Mouse (Mus musculus): Measurements from ENCODE around the gene Cd82. TPM values are rescaled to one million over a fixed set of nuclear protein-coding genes. Genes with fewer than 3 reads are reported as not detected.

The Cd82 gene
- polyA plus RNA-seq, 1 experiment from 2014 or later, result 12.0 TPM

- WGBS, result 71% methylated on average over 6 of the region's 6 CpGs
- no peak for ATAC-seq
- no peak overlapping the region for H3K4me2 ChIP-seq
Observed at GRCm38 (mm10) chr2:93452057-93452456, 10.9 kb downstream of the Cd82 start.

GRCm38 (mm10) chr2:93451219-93451938 lies 11.6 kb downstream of the Cd82 start:
- Histone ChIP-seq H3K4me1 (0 out of 2 replicates have a peak, but pooled peaks cover under 1% of the 10 kb centered on the region), H3K27me3 (no peaks in the 10 kb centered on the region), H3K9me3 (replicated peaks) (no peaks in the 10 kb centered on the region), H3K9ac (no peak overlapping the region), H3K27ac (no peak overlapping the region), H3K36me3 (ENCODE audit: poor library complexity, severe bottlenecking) (no peaks in the 10 kb centered on the region), H3K4me2 (no peak overlapping the region), H3K4me3 (no peak overlapping the region)
- ATAC-seq, result no peak
- WGBS, result 66% methylated on average over 6 of the region's 6 CpGs

More at GRCm38 (mm10) chr2:93452057-93452456, 10.9 kb downstream of the Cd82 start:
- Histone ChIP-seq H3K27ac (no peak overlapping the region), H3K9ac (no peak overlapping the region), H3K9me3 (replicated peaks) (no peaks in the 10 kb centered on the region), H3K36me3 (ENCODE audit: poor library complexity, severe bottlenecking) (no peaks in the 10 kb centered on the region), H3K4me3 (no peak overlapping the region), H3K27me3 (no peaks in the 10 kb centered on the region), H3K4me1 (0 out of 2 replicates have a peak, but pooled peaks cover 5% of the 10 kb centered on the region)

GRCm38 (mm10) chr2:93450695-93451094 lies 12.2 kb downstream of the Cd82 start:
- Histone ChIP-seq H3K36me3 (ENCODE audit: poor library complexity, severe bottlenecking) (no peaks in the 10 kb centered on the region), H3K9me3 (replicated peaks) (no peaks in the 10 kb centered on the region), H3K4me1 (no peaks in the 10 kb centered on the region), H3K27ac (no peak overlapping the region), H3K4me2 (no peak overlapping the region), H3K27me3 (no peaks in the 10 kb centered on the region), H3K4me3 (no peak overlapping the region), H3K9ac (no peak overlapping the region)
- WGBS, result 82% methylated on average over 7 of the region's 7 CpGs
- ATAC-seq, result no peak

- Histone ChIP-seq H3K36me3 (ENCODE audit: poor library complexity, severe bottlenecking) (no peaks in the 10 kb centered on the region), H3K27me3 (no peaks in the 10 kb centered on the region), H3K4me3 (no peak overlapping the region), H3K9ac (no peak overlapping the region), H3K27ac (no peak overlapping the region), H3K4me1 (no peaks in the 10 kb centered on the region), H3K9me3 (replicated peaks) (no peaks in the 10 kb centered on the region), H3K4me2 (no peak overlapping the region)
- no peak for ATAC-seq
- 75% methylated on average over 2 of the region's 2 CpGs for WGBS
Observed at GRCm38 (mm10) chr2:93449657-93450056, 13.3 kb downstream of the Cd82 start.

- Histone ChIP-seq H3K9me3 (replicated peaks) (no peaks in the 10 kb centered on the region), H3K9ac (no peak overlapping the region), H3K27ac (no peak overlapping the region), H3K4me3 (no peak overlapping the region), H3K4me2 (no peak overlapping the region), H3K4me1 (no peaks in the 10 kb centered on the region), H3K36me3 (ENCODE audit: poor library complexity, severe bottlenecking) (no peaks in the 10 kb centered on the region), H3K27me3 (no peaks in the 10 kb centered on the region)
- WGBS, result 72% methylated on average over 5 of the region's 5 CpGs
- ATAC-seq, result no peak
Observed at GRCm38 (mm10) chr2:93448774-93449173, 14.2 kb downstream of the Cd82 start.

GRCm38 (mm10) chr2:93447500-93448249 lies 15.3 kb downstream of the Cd82 start:
- Histone ChIP-seq H3K27me3 (no peaks in the 10 kb centered on the region), H3K4me2 (no peak overlapping the region), H3K4me3 (no peak overlapping the region), H3K9ac (no peak overlapping the region), H3K27ac (no peak overlapping the region), H3K9me3 (replicated peaks) (no peaks in the 10 kb centered on the region), H3K4me1 (no peaks in the 10 kb centered on the region), H3K36me3 (ENCODE audit: poor library complexity, severe bottlenecking) (no peaks in the 10 kb centered on the region)
- 66% methylated on average over 6 of the region's 6 CpGs for WGBS
- ATAC-seq, result no peak

GRCm38 (mm10) chr2:93446606-93447353 lies 16.2 kb downstream of the Cd82 start:
- Histone ChIP-seq H3K9me3 (replicated peaks) (no peaks in the 10 kb centered on the region), H3K9ac (no peak overlapping the region), H3K4me3 (no peak overlapping the region), H3K27me3 (no peaks in the 10 kb centered on the region), H3K4me2 (no peak overlapping the region), H3K27ac (no peak overlapping the region), H3K36me3 (ENCODE audit: poor library complexity, severe bottlenecking) (no peaks in the 10 kb centered on the region), H3K4me1 (no peaks in the 10 kb centered on the region)
- ATAC-seq, result no peak
- 58% methylated on average over 13 of the region's 13 CpGs for WGBS

GRCm38 (mm10) chr2:93445237-93445651 lies 17.7 kb downstream of the Cd82 start:
- WGBS, result 80% methylated on average over 5 of the region's 5 CpGs

GRCm38 (mm10) chr2:93444280-93444679 lies 18.7 kb downstream of the Cd82 start:
- 86% methylated on average over 7 of the region's 7 CpGs for WGBS
- Histone ChIP-seq H3K27ac (no peak overlapping the region), H3K9ac (no peak overlapping the region), H3K9me3 (replicated peaks) (no peaks in the 10 kb centered on the region), H3K36me3 (ENCODE audit: poor library complexity, severe bottlenecking) (no peaks in the 10 kb centered on the region), H3K27me3 (no peaks in the 10 kb centered on the region), H3K4me2 (no peak overlapping the region), H3K4me3 (no peak overlapping the region), H3K4me1 (peaks cover 12% of the 10 kb centered on the region)
- ATAC-seq, result no peak

More at GRCm38 (mm10) chr2:93445237-93445651, 17.7 kb downstream of the Cd82 start:
- H3K9ac ChIP-seq, result no peak overlapping the region
- no peaks in the 10 kb centered on the region for H3K9me3 ChIP-seq (replicated peaks)
- no peak for ATAC-seq
- peaks cover 3% of the 10 kb centered on the region for H3K4me1 ChIP-seq
- no peak overlapping the region for H3K4me3 ChIP-seq
- H3K27ac ChIP-seq, result no peak overlapping the region
- no peaks in the 10 kb centered on the region for H3K27me3 ChIP-seq
- H3K4me2 ChIP-seq, result no peak overlapping the region
- H3K36me3 ChIP-seq (ENCODE audit: poor library complexity, severe bottlenecking), result no peaks in the 10 kb centered on the region

- Histone ChIP-seq H3K9me3 (replicated peaks) (no peaks in the 10 kb centered on the region), H3K36me3 (ENCODE audit: poor library complexity, severe bottlenecking) (no peaks in the 10 kb centered on the region), H3K4me2 (no peak overlapping the region), H3K27ac (no peak overlapping the region), H3K27me3 (no peaks in the 10 kb centered on the region), H3K4me3 (no peak overlapping the region), H3K9ac (no peak overlapping the region), H3K4me1 (peaks cover 16% of the 10 kb centered on the region)
- ATAC-seq, result no peak
- WGBS, result 84% methylated on average over 2 of the region's 2 CpGs
Observed at GRCm38 (mm10) chr2:93443106-93443505, 19.8 kb downstream of the Cd82 start.

GRCm38 (mm10) chr2:93439812-93440559 lies 23.0 kb downstream of the Cd82 start:
- no peaks in the 10 kb centered on the region for H3K36me3 ChIP-seq (ENCODE audit: poor library complexity, severe bottlenecking)
- H3K4me1 ChIP-seq, result peaks cover 16% of the 10 kb centered on the region
- 0 out of 2 replicates have a peak overlapping the region, but pooled peaks have one; percentile 31 for H3K27ac ChIP-seq
- no peaks in the 10 kb centered on the region for H3K9me3 ChIP-seq (replicated peaks)
- H3K9ac ChIP-seq, result no peak overlapping the region
- H3K4me3 ChIP-seq, result no peak overlapping the region
- peak; percentile 77 for ATAC-seq
- no peak overlapping the region for H3K4me2 ChIP-seq
- no peaks in the 10 kb centered on the region for H3K27me3 ChIP-seq
- 42% methylated on average over 12 of the region's 12 CpGs for WGBS

Data from forebrain, embryonic 13.5 days (tissue).